Mouse (Mus musculus): ENCODE data around the gene Gm4131. TPM values are rescaled to one million over a fixed set of nuclear protein-coding genes. Genes with fewer than 3 reads are reported as not detected.

The Gm4131 gene
- polyA plus RNA-seq, 1 experiment, result not detected

GRCm38 (mm10) chr14:62575862-62576261 lies 9.1 kb upstream of the Gm4131 start:
- no peak overlapping the region for H3K27ac ChIP-seq (ENCODE audit: insufficient read depth, low read depth, low read length)
- WGBS, result 69% methylated on average over 8 of the region's 8 CpGs
- no peak overlapping the region for H3K4me3 ChIP-seq (ENCODE audit: insufficient read depth, low read depth, low read length)
- TF ChIP-seq POLR2A (IDR thresholded peaks at IDR 0.05; ENCODE audit: insufficient read depth, low read depth, low read length) (no peak), CTCF (IDR thresholded peaks at IDR 0.05; ENCODE audit: insufficient read depth, low read depth, low read length) (no peak)
- H3K4me1 ChIP-seq (ENCODE audit: control insufficient read depth, insufficient read depth, low read length), result peaks cover 4% of the 10 kb centered on the region

GRCm38 (mm10) chr14:62574906-62575305 lies 8.2 kb upstream of the Gm4131 start:
- WGBS, result 58% methylated on average over 6 of the region's 6 CpGs
- Histone ChIP-seq H3K4me1 (ENCODE audit: control insufficient read depth, insufficient read depth, low read length) (peaks cover 4% of the 10 kb centered on the region), H3K4me3 (ENCODE audit: insufficient read depth, low read depth, low read length) (no peak overlapping the region), H3K27ac (ENCODE audit: insufficient read depth, low read depth, low read length) (no peak overlapping the region)
- TF ChIP-seq CTCF (IDR thresholded peaks at IDR 0.05; ENCODE audit: insufficient read depth, low read depth, low read length) (no peak), POLR2A (IDR thresholded peaks at IDR 0.05; ENCODE audit: insufficient read depth, low read depth, low read length) (no peak)

- Histone ChIP-seq H3K4me3 (ENCODE audit: insufficient read depth, low read depth, low read length) (no peak overlapping the region), H3K4me1 (ENCODE audit: control insufficient read depth, insufficient read depth, low read length) (peaks cover 4% of the 10 kb centered on the region), H3K27ac (ENCODE audit: insufficient read depth, low read depth, low read length) (no peak overlapping the region)
- 14% methylated on average over 2 of the region's 3 CpGs for WGBS
- TF ChIP-seq CTCF (IDR thresholded peaks at IDR 0.05; ENCODE audit: insufficient read depth, low read depth, low read length) (no peak), POLR2A (IDR thresholded peaks at IDR 0.05; ENCODE audit: insufficient read depth, low read depth, low read length) (no peak)
These were observed 6.7 kb upstream of the Gm4131 start for GRCm38 (mm10) chr14:62573454-62573853.

- WGBS, result 60% methylated on average over 4 of the region's 4 CpGs
These were observed 3.6 kb upstream of the Gm4131 start for GRCm38 (mm10) chr14:62570299-62570698.

GRCm38 (mm10) chr14:62569463-62569862 lies 2.7 kb upstream of the Gm4131 start:
- no peak for TF ChIP-seq CTCF (IDR thresholded peaks at IDR 0.05; ENCODE audit: insufficient read depth, low read depth, low read length)
- no peak for TF ChIP-seq POLR2A (IDR thresholded peaks at IDR 0.05; ENCODE audit: insufficient read depth, low read depth, low read length)
- Histone ChIP-seq H3K4me1 (ENCODE audit: control insufficient read depth, insufficient read depth, low read length) (peaks cover 4% of the 10 kb centered on the region), H3K4me3 (ENCODE audit: insufficient read depth, low read depth, low read length) (no peak overlapping the region), H3K27ac (ENCODE audit: insufficient read depth, low read depth, low read length) (no peak overlapping the region)
- 87% methylated on average over 5 of the region's 5 CpGs for WGBS

More at GRCm38 (mm10) chr14:62570299-62570698, 3.6 kb upstream of the Gm4131 start:
- peaks cover 4% of the 10 kb centered on the region for H3K4me1 ChIP-seq (ENCODE audit: control insufficient read depth, insufficient read depth, low read length)
- no peak overlapping the region for H3K4me3 ChIP-seq (ENCODE audit: insufficient read depth, low read depth, low read length)
- TF ChIP-seq POLR2A (IDR thresholded peaks at IDR 0.05; ENCODE audit: insufficient read depth, low read depth, low read length) (no peak), CTCF (IDR thresholded peaks at IDR 0.05; ENCODE audit: insufficient read depth, low read depth, low read length) (no peak)
- no peak overlapping the region for H3K27ac ChIP-seq (ENCODE audit: insufficient read depth, low read depth, low read length)

GRCm38 (mm10) chr14:62563679-62564078 lies 3.0 kb downstream of the Gm4131 start:
- TF ChIP-seq CTCF (IDR thresholded peaks at IDR 0.05; ENCODE audit: insufficient read depth, low read depth, low read length) (no peak), POLR2A (IDR thresholded peaks at IDR 0.05; ENCODE audit: insufficient read depth, low read depth, low read length) (no peak)
- no peak overlapping the region for H3K4me3 ChIP-seq (ENCODE audit: insufficient read depth, low read depth, low read length)
- peaks cover 11% of the 10 kb centered on the region for H3K4me1 ChIP-seq (ENCODE audit: control insufficient read depth, insufficient read depth, low read length)
- WGBS, result 71% methylated on average over 7 of the region's 7 CpGs
- H3K27ac ChIP-seq (ENCODE audit: insufficient read depth, low read depth, low read length), result no peak overlapping the region

GRCm38 (mm10) chr14:62561875-62562748 lies 4.6 kb downstream of the Gm4131 start:
- no peak overlapping the region for H3K4me3 ChIP-seq (ENCODE audit: insufficient read depth, low read depth, low read length)
- H3K27ac ChIP-seq (ENCODE audit: insufficient read depth, low read depth, low read length), result no peak overlapping the region
- peaks cover 11% of the 10 kb centered on the region for H3K4me1 ChIP-seq (ENCODE audit: control insufficient read depth, insufficient read depth, low read length)

GRCm38 (mm10) chr14:62557111-62557510 lies 9.6 kb downstream of the Gm4131 start:
- H3K4me1 ChIP-seq (ENCODE audit: control insufficient read depth, insufficient read depth, low read length), result peaks cover 15% of the 10 kb centered on the region
- H3K27ac ChIP-seq (ENCODE audit: insufficient read depth, low read depth, low read length), result no peak overlapping the region
- WGBS, result 71% methylated on average over 3 of the region's 3 CpGs
- TF ChIP-seq POLR2A (IDR thresholded peaks at IDR 0.05; ENCODE audit: insufficient read depth, low read depth, low read length), result no peak
- no peak for TF ChIP-seq CTCF (IDR thresholded peaks at IDR 0.05; ENCODE audit: insufficient read depth, low read depth, low read length)
- H3K4me3 ChIP-seq (ENCODE audit: insufficient read depth, low read depth, low read length), result no peak overlapping the region

More at GRCm38 (mm10) chr14:62561875-62562748, 4.6 kb downstream of the Gm4131 start:
- WGBS, result 35% methylated on average over 17 of the region's 17 CpGs
- TF ChIP-seq CTCF (IDR thresholded peaks at IDR 0.05; ENCODE audit: insufficient read depth, low read depth, low read length) (no peak), POLR2A (IDR thresholded peaks at IDR 0.05; ENCODE audit: insufficient read depth, low read depth, low read length) (no peak)
